Mouse (Mus musculus) kidney, postnatal 36 days (tissue): ENCODE data around the gene Schip1.

Source experiments
- DNase-seq, 2 experiments: peaks; one replicate each; pipeline ENCODE4 v3.0.0; 2021 to 2022; ENCODE audit warnings: mixed read lengths in 2 of 2

Schip1 gene

GRCm38 (mm10) chr3:68564978-68565674 lies 500.5 kb downstream of the Schip1 start:
- DNase-seq, result no peak

GRCm38 (mm10) chr3:68565675-68566055 lies 501.1 kb downstream of the Schip1 start:
- no peak for DNase-seq

- no peak for DNase-seq
These were observed 503.0 kb downstream of the Schip1 start for GRCm38 (mm10) chr3:68567581-68567980.

GRCm38 (mm10) chr3:68568149-68568548 lies 503.5 kb downstream of the Schip1 start:
- no peak for DNase-seq

- DNase-seq, result no peak
These were observed 504.1 kb downstream of the Schip1 start for GRCm38 (mm10) chr3:68568716-68569115.

GRCm38 (mm10) chr3:68570319-68570718 lies 505.7 kb downstream of the Schip1 start:
- no peak for DNase-seq

- peak in 1 of 2 experiments; percentile 46 for DNase-seq
These were observed 507.9 kb downstream of the Schip1 start for GRCm38 (mm10) chr3:68572249-68573225.

GRCm38 (mm10) chr3:68573226-68573624 lies 508.6 kb downstream of the Schip1 start:
- DNase-seq, result no peak

- DNase-seq, result no peak
These were observed 509.5 kb downstream of the Schip1 start for GRCm38 (mm10) chr3:68574097-68574496.

GRCm38 (mm10) chr3:68574565-68574964 lies 510.0 kb downstream of the Schip1 start:
- no peak for DNase-seq

- no peak for DNase-seq
These were observed 511.2 kb downstream of the Schip1 start for GRCm38 (mm10) chr3:68575636-68576340.

GRCm38 (mm10) chr3:68576431-68576830 lies 511.8 kb downstream of the Schip1 start:
- peak in 1 of 2 experiments; percentile 31 for DNase-seq

GRCm38 (mm10) chr3:68576948-68577347 lies 512.3 kb downstream of the Schip1 start:
- DNase-seq, result no peak

GRCm38 (mm10) chr3:68581591-68581990 lies 517.0 kb downstream of the Schip1 start:
- DNase-seq, result no peak

GRCm38 (mm10) chr3:68582103-68582740 lies 517.6 kb downstream of the Schip1 start:
- DNase-seq, result peak in 1 of 2 experiments; percentile 46

- peak; percentile 36 to 41 for DNase-seq
These were observed 518.6 kb downstream of the Schip1 start for GRCm38 (mm10) chr3:68583031-68583693.

- DNase-seq, result peak in 1 of 2 experiments; percentile 25
These were observed 519.3 kb downstream of the Schip1 start for GRCm38 (mm10) chr3:68583771-68584511.

- DNase-seq, result no peak
These were observed 520.6 kb downstream of the Schip1 start for GRCm38 (mm10) chr3:68585213-68585612.

GRCm38 (mm10) chr3:68586646-68587064 lies 522.1 kb downstream of the Schip1 start:
- peak; percentile 39 to 57 for DNase-seq

- no peak for DNase-seq
These were observed 523.1 kb downstream of the Schip1 start for GRCm38 (mm10) chr3:68587567-68588245.
